Mouse (Mus musculus) left cerebral cortex, adult 8-10 months (tissue): ENCODE measurements around the gene Nmb. TPM values are rescaled to one million over a fixed set of nuclear protein-coding genes. Genes with fewer than 3 reads are reported as not detected.
"Not testable (repeated sequence)": the region's sequence is repeated elsewhere in the genome, so short reads cannot be mapped to it uniquely, and the experiment has no call there.

Experiments
- DNase-seq, 2 experiments: peaks; one replicate each; pipeline ENCODE4 v3.0.0; 2022; ENCODE audit warnings: low spot score in 2 of 2
- total RNA-seq, 4 experiments: library from RNA; stranded (reverse); gene quantifications; 2 replicates each; pipeline ENCODE4 v1.2.4; 2022

The Nmb gene
- total RNA-seq, result 1 to 10 TPM; 3.4 to 7.1 (median 4.7) TPM

DNA sequence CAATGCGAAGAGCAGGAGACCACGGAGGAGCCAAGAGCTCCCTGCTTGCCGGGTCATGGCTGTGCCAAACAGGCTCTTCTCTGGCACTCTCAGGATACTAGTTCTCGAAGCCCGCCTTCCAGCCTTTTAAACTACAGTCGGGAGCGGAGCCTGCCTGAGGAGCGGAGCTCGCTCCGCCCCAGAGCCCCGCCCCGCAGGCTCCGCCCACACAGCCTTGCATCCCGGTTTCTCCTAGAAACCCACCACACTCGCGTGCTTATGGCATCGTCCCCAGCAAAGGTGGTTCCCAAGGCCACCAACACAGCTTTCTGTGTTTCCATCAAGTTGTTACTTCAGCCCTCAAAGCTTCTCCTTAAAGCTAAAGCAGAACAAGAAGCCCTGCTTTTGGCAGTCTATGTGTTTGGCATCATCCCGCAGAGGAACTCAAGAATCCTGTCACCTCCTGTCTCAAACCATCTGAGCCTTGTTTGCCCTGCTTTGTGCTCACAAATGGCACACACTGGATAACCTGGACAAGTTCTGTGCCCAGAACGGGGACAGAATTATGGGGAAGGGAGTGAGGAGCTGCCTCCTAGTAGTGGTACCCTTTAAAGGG lies at the start of gene Nmb:
Gene Nmb, minus strand, starts transcription at position 156 of the 595 bp plus-strand sequence.
- DNase-seq, result no peak

DNA sequence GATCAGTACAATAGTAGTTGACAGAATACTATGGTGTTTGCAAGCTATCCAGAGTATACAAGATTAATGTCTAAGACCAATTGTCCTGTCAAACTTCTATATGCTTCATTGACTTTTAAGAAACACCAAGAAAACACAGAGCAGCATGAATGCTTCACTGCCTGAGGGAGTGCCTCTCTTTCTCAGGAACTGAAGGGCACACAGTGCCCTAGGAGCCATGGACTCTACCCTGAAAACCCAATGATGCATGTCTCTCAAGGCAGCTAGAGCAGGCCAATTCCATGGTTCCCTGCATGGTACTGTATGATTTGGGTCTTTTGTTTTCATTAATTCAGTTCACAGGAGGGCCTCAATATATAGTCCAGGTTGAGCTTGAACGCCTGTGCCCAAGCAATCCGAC lies 49.4 kb upstream of the Nmb start:
- DNase-seq, result no peak

DNA sequence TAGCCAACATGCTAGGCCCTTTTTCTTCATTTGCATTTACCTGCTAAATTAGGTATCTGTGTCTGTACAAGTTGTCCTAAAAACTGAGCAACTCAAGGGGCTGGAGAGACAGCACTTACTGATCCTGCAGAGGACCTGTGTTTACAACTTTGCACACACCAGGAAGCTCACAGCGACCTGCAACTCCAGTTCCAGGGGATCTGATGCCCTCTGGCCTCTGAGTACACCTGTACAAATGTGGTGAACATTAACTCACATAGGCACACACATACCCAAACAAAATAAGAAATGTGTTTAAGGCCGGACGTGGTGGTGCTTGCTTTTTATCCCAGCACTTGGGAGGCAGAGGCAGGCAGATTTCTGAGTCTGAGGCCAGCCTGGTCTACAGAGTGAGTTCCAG lies 47.3 kb upstream of the Nmb start:
- DNase-seq, result no peak

DNA sequence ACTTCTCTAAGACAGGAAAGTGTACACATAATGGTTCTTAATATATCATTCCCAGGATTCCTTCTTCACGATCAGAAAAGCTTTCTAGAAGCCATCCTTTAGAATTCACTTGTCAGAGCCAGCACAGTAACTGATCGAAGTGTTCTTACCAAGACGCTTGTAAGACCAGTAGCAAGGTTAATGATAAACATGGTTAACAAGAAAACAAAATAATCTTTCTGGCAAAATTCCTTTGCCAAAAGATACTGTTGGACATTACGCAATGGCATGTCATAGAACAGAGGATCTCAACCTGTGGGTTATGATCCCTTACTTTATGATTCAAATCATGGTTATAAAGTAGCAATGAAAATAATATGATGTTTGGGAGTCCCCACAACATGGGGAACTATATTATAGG lies 46.6 kb upstream of the Nmb start:
- DNase-seq, result no peak

DNA sequence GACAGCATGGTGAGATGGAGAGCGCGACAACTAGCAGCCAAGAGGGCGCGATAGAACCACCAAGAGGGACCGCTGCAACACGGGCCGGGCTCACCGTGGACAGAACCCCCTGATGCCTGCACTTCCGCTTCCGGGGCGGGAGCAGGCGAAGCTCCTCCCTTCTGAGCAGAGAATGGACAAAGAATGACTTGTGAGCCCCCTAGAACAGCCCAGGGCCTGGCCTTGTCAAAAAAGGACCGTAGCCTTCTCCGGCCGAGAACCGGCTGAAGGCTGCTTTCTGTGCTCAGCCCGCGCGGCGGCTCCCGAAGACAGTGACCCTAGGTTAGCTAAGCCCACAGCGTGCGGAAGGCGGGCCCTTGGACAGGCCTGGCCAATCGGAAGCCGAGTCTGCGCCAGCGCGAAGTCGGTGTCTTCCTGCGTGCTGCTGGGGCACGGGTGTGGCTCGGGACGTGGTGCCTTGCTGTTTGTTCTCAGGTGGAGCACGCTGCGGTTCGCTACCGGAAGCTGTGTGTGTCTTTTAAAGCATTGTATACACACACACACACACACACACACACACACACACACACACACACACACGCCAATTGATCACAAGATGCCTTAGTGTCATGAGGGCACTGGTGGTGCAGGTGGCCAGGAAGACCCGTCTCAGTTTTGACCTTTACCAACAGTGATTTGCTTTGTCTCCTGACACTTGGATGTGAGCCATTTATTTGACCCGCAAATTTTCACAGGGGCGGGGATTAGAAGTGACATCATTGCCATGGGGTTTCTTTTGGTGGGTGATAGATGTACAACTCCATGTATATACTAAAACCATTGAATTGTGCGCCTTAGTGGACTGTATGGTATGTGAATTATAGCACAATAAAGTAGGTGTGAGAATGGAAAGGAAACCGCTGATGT lies 42.8 kb upstream of the Nmb start, which contains the start of gene Sec11a:
Gene Sec11a, minus strand, starts transcription at position 336 of the 906 bp plus-strand sequence.
- peak; percentile 95 to 96 for DNase-seq

DNA sequence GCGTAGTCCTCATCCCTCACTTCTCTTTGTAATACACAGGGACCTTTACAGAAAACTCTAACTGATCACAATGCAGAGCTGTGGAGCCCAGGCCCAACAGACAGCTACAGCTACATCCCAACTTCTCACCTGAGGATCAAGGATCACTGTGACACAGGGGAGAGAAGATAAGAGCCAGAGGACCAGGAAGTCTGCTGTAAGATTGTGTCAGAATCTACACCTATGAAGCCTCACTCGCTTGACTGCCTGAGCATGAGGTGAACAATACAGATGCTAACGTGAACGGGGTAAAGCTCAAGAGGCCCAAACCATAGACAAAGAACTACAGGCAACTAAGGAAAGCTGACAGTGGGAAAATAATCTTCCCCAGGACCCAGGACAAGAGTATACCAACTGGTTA lies 34.9 kb upstream of the Nmb start:
- no peak for DNase-seq

DNA sequence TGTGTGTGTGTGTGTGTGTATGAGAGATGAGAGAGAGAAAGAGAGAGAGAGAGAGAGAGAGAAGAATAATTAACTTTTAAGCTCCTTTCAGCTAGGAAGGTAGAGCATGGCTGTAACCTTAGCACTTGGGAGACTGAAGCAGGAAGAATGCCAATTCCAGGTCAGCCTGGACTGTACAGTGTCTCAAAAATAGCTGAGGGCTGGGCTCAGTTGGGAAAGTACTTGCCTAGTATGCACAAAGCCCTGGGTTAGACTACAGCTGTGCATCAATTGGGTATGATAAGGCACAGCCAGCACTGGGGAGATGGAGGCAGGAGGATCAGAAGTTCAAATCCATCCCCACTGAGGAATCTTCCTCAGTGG lies 32.4 kb upstream of the Nmb start:
- DNase-seq, result not testable (repeated sequence)

DNA sequence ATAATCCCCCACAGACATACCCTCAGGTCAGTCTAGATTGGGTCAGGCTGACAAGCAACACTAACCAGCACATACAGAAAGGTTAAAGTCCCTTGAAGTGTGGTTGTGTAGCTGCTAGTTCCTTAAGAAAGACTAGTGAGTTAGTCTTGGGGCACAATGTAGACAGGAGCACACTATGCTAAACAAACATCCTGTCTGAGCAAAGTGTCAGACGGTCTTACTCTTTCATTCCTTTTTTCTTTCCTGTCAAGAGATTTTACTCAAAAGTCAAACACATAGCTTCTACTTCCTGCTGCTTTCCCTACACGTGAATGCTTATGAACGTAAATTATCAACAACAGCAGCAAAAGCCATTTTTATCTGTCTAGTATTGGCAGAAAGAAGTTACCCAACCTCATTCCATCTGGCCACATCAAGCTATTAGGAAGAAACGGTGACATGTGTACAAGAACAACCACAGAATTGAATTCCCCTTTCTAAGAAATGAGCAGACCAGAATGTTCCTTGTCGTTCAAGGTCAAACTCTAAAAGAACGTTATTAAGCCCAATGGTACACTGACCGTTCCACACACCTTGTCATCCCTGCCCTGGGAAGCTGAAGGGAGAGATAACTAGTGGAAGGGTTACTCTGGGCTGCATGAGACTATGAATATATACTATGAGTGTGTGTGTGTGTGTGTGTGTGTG lies 31.9 kb upstream of the Nmb start:
- DNase-seq, result not testable (repeated sequence)

DNA sequence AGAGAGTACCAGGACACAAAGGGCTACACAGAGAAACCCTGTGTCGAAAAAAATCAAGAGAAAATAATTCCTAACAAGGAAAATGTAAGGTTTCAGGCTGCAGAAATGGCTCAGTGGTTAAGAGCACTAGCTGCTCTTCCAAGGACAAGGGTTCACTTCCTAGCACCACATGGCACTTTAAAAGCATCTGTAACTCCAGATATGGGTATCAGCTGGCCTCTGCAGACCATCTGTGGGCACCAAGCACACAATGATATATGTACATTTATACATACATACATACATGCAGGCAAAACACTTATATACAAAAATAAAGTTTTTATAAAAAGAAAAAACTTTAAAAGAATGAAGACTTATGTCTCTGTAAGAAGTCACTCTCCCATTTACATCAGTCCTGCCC lies 31.0 kb upstream of the Nmb start:
- DNase-seq, result no peak

DNA sequence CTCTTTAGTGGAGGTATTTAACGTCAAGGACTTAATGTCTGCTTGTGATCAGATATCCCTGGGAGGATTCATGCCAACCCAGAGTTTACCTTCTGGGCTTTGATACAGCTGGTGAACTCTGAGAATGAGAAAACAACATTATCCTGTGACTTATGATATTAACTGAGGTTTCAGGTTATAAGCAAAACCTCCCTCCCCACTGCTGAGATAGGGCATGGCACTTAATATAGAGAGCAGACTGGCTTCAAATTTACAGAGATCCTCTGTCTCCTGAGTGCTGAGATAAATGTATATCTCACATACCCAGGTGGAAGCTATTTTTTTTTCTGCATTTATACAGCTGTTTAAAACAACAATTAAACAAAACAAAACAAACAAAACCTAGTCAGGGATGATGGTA lies 27.9 kb upstream of the Nmb start:
- DNase-seq, result no peak

DNA sequence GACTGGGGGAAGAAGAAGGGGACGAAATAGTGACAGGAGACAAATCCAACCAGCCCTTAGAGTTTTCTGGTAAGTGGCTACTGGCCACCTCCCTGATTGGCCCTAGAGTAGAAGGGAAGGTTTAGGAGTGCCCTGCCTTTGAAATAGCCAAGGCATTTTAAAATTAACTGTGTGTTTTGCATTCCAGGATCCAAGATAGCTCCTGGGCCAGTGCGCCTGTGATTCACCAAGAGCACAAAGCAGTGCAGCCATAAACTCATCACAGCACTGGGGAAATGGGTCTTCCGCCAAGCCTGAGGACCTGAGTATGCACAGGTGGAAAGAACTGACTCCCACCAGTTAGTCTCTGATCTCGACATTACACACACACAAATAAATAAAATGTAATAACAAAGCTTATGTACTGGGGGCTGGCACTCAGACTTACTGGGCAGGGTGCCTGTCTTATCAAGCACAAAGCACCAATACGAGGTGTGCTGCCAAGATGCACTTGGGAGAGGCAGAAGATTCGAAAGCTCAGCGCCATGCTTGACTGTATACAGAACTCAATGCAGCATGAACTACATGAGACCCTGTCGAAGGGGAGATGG lies 26.8 kb upstream of the Nmb start:
- no peak for DNase-seq

DNA sequence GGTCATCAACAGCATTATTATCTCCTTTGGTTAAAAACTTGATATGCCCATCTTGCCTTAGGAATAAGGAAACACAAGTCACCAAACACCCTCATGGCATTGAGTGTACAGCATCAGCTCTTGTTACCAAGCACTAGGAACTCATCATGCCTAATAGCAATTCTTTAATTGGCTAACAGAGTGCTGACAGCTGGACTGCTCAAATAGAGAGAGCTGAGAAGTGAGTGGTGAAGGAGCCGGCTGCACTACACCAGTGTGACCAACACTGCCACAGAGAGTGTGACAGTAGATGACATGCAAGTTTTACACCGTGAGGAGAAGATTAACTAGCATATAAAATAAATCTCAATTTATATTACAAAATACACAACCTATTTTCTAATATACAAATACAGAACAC lies 18.3 kb upstream of the Nmb start:
- no peak for DNase-seq

DNA sequence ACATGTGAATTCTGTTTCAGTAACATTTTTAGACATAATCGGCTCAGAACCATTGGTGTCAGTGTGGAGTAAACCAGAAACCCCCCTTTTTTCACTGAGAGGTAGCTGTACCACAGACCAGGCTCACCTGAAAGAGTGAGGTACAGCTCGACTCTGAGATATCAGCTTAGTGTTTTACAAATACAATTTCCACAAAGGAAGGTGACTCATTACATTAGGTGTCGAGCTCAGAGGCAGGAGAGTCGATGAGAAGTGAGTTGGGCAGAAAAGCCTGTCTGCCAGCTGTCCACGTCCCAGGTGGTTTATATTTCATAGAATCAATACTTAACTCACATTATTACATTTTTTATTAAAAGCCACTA lies 14.8 kb upstream of the Nmb start:
- no peak for DNase-seq

DNA sequence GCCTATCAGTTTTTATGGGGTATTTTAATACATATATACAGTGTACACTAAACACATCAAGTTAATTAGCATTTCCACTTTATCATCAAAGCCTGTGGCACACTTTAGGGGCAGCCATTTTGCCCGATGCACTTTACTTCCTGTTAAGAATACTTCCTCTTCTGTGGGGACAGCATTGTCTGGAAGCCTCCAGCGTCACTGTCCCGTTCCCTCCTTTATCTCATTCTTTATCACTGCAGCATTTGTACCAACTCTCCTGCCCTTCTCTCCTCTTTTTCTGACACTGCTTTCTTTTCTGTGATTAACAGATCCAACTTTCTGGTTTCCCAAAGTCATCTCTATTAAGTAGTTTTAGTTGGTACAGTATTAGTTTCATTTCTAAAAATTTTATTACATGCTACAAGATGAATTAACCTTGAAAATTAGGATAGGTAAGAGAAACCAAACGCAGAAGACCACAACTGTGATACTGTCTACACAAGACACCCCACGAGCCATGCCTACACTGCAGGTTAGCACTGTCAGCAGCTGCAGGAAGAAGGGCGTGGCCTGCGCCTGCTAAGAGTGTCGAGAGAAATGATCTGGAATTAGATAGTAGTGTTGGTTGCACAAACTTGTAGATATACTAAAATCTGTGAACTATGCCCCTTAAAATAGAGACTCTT lies 14.2 kb upstream of the Nmb start:
- no peak for DNase-seq

DNA sequence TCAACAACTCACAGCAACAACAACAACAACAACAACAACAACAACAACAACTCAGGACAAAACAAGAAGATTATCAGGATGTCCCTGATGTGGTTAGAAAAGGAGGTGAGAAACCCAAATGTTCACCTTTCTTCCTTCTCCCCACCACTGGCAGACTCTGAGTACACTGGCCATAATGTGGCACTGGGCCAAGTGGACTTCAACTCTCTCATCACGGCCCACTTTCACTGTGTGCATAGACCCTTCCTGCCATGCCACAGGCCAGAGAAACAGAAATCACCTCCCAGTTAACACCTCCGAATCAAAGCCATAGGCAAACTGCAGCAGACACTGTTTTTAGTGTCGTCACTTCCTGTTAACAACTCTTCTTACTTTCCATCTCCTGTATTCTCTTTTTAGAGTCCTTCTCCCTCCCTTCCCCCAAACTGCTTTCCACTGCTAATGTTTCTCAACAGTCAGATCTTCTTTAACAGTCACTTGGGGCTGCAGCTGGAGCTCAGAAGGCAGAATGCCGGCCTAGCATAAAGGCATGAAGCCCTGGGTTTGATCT lies 13.1 kb upstream of the Nmb start:
- DNase-seq, result no peak

DNA sequence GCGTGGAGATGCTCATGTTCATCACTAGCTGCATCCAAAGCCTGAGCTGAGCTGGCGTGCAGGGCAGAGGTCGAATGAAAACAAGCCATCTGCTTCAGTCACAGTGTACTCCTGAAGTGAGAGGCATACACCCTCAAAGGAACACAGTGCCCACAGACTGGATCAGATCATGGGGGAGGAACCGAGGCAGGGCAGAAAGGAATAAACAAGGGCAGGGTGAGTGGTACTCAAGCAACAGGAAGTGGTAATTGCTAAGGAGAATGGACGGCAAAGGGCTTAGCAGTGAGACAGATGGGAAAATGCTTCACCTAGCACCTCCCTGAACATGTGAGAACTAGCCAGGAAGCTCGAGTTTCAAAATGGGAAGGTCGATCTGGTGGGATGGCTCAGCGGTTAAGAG lies 7.6 kb upstream of the Nmb start:
- no peak for DNase-seq

DNA sequence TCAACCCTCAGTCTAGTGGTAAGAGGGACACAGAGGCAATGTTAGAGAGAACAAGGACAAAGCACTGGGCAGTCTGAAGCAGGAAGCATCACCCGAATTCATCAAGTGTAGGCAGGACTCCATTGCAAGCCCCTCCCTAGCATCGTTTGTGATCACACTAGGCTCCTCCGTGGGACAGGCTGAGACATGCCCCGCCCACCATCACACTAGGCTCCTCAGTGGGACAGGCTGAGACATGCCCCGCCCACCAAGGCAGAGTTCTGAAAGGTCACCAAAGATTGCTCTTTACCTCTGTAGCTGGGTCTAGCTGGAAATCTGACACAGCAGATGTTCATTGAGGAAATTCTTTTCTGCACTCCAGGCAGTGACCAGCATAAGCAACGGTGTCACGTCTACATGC lies 6.2 kb upstream of the Nmb start:
- no peak for DNase-seq

DNA sequence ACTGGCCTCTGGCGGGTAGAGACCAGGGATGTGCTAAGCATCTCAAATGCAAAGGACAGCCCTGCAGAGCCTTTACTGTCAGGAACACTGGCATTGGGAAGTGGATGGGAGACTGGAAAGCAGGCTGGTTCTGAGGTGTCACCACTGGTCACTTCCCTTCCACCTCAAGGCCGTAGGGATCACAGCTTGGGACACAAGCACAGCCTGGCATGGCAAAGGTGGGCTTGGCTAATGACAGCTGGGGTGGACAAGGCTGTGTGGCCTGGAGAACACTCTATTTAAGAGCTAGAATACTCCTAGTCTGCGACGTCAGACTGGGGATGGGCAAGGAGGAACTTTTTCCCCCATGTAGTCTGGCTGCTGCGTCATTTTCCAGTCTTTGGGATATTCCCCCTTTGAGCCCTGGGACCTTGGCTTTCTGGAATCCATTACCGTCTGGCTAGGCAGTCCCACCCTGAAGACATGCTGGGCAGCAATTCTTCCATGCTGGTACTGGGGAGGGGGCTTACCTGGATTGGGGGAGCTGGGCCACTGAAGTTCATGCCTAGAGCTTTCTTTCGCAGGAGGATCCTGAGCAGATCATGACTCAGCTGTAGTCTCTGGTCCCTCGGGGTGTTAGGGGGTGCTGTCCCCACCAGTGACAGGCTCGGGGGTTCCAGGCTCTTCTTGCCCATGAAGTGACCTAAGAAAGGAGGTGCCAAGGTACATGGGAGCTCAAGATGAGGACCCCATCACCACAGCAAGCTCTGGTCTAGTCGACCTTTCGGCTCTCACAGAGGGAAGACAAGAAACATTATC lies 1.1 kb downstream of the Nmb start:
- DNase-seq, result no peak

DNA sequence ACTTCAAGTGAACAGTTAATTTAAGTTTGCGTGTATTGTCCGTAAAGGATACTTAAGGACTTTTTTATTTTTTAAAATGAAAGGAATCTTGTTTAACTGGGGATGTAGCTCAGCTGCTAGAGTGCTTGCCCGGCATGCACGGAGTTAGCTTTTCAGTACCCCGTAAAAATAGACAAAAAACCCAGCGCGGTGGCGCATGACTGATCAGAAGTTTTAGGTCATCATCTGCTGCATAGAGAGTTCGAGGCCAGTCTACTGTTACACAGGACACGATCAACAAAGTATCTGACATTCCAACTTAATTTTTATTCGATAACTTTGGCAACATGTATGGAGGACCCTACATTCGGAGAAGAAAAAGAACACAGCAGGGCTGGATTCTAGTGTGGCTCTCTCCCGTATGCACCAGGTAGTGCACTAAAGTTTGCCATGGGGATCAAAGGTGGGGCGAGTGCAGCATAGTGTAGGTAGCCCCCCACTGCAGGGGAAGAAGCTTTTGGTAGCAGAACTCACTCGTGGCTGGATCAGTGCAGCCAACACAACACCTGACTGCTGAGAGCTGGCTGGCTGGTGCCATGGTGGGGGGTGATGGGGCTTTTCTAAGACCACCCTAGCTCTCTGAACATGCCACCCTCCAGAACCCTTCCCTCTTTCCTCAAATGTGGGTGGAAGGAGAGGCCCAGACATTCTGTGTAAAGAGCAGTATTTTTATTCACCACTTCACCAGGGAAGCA lies 3.2 kb downstream of the Nmb start:
- DNase-seq, result no peak
